Mouse (Mus musculus) liver, adult 2 months (tissue): ENCODE data around the gene Mob2. TPM values are rescaled to one million over a fixed set of nuclear protein-coding genes. Genes with fewer than 3 reads are reported as not detected.
A peak's percentile ranks its signal among the peaks of the same experiment; 100 is the strongest.

Experiments
- DNase-seq: peaks from one replicate; pipeline ENCODE4 v3.0.0-alpha.2; 2011; ENCODE audit warnings: low read depth, low spot score; ENCODE audit errors: extremely low read depth
- H3K27ac ChIP-seq: fragments of 200-500 bp; replicated peaks from 2 replicates; pipeline ENCODE4 v1.5.1; 2012; ENCODE audit warnings: low read depth, mild to moderate bottlenecking, control low read depth, inconsistent platforms, low read length; ENCODE audit not compliant: insufficient read depth
- H3K27me3 ChIP-seq: fragments of 200-500 bp; 2 replicates; pipeline ENCODE4 v1.6.1; 2012; ENCODE audit warnings: mild to moderate bottlenecking, moderate library complexity, low read length, inconsistent platforms; ENCODE audit not compliant: control insufficient read depth, insufficient read depth
- H3K36me3 ChIP-seq: fragments of 200-500 bp; 2 replicates; pipeline ENCODE4 v1.6.1; 2012; ENCODE audit warnings: low read length, inconsistent platforms; ENCODE audit not compliant: control insufficient read depth, insufficient read depth
- H3K4me1 ChIP-seq: fragments of 200-500 bp; 2 replicates; pipeline ENCODE4 v1.6.1; 2011; ENCODE audit warnings: low read length; ENCODE audit not compliant: control insufficient read depth, insufficient read depth
- H3K4me3 ChIP-seq: fragments of 200-500 bp; 2 replicates; pipeline ENCODE4 v1.5.1; 2011; ENCODE audit warnings: low read depth, mild to moderate bottlenecking, control low read depth, low read length, moderate library complexity; ENCODE audit not compliant: insufficient read depth
- H3K79me2 ChIP-seq: fragments of 200-500 bp; 2 replicates; pipeline ENCODE4 v1.6.1; 2012; ENCODE audit warnings: inconsistent platforms, mild to moderate bottlenecking, low read length, moderate library complexity; ENCODE audit not compliant: control insufficient read depth, insufficient read depth
- H3K9ac ChIP-seq: fragments of 200-500 bp; 2 replicates; pipeline ENCODE4 v1.6.1; 2012; ENCODE audit warnings: low read depth, mild to moderate bottlenecking, control low read depth, inconsistent platforms, low read length
- CTCF ChIP-seq: fragments of 200-500 bp; IDR thresholded peaks from 2 replicates; pipeline ENCODE4 v1.5.1; 2011; ENCODE audit warnings: low read depth, low read length, control low read depth
- POLR2A ChIP-seq: fragments of 200-500 bp; IDR thresholded peaks from 2 replicates; pipeline ENCODE4 v1.6.1; 2011; ENCODE audit warnings: low read length, control low read depth; ENCODE audit not compliant: insufficient read depth; ENCODE audit errors: extremely low read depth
- WGBS: fragments of 180-500 bp; shearing (Covaris S2); methylation state at CpG from one replicate; pipeline ENCODE4 v1.1.7; 2018; 5-methylcytosine and 5-hydroxymethylcytosine counted together
- polyA plus RNA-seq: library from polyadenylated mRNA; depleted of rRNA; stranded (reverse); fragments of >200 nt; gene quantifications from 2 replicates; pipeline ENCODE4 v1.2.3, GENCODE M21; 2012
- total RNA-seq: library from RNA; depleted of rRNA; stranded (reverse); fragments of >200 nt; gene quantifications from 2 replicates; pipeline ENCODE4 v1.2.3, GENCODE M21; 2014

The Mob2 gene
- total and polyA plus RNA-seq, 2 experiments, result 24.0 to 27.6 TPM

- DNase-seq, result no peak
- Histone ChIP-seq H3K4me3 (no peak overlapping the region), H3K9ac (no peak overlapping the region), H3K4me1 (no peaks in the 10 kb centered on the region), H3K27me3 (no peaks in the 10 kb centered on the region), H3K79me2 (no peaks in the 10 kb centered on the region), H3K36me3 (no peaks in the 10 kb centered on the region), H3K27ac (no peak overlapping the region)
- WGBS, result 88% methylated on average over 4 of the region's 4 CpGs
- TF ChIP-seq CTCF (no peak), POLR2A (no peak)
Measured at GRCm38 (mm10) chr7:141979247-141979646, 81.6 kb downstream of the Mob2 start.

GRCm38 (mm10) chr7:141978003-141978402 lies 82.9 kb downstream of the Mob2 start:
- Histone ChIP-seq H3K36me3 (no peaks in the 10 kb centered on the region), H3K4me3 (no peak overlapping the region), H3K27me3 (no peaks in the 10 kb centered on the region), H3K4me1 (no peaks in the 10 kb centered on the region), H3K79me2 (no peaks in the 10 kb centered on the region), H3K27ac (no peak overlapping the region), H3K9ac (no peak overlapping the region)
- DNase-seq, result no peak
- 79% methylated on average over 6 of the region's 6 CpGs for WGBS
- TF ChIP-seq POLR2A, result no peak
- no peak for TF ChIP-seq CTCF

- H3K4me3 ChIP-seq, result no peak overlapping the region
- H3K27me3 ChIP-seq, result no peaks in the 10 kb centered on the region
- H3K79me2 ChIP-seq, result no peaks in the 10 kb centered on the region
- TF ChIP-seq CTCF (peak; percentile 22; the same call in 1 of the 2 replicates), POLR2A (no peak)
- no peaks in the 10 kb centered on the region for H3K4me1 ChIP-seq
- DNase-seq, result no peak
- WGBS, result 28% methylated on average over 7 of the region's 7 CpGs
- no peak overlapping the region for H3K9ac ChIP-seq
- H3K36me3 ChIP-seq, result no peaks in the 10 kb centered on the region
- no peak overlapping the region for H3K27ac ChIP-seq
Measured at GRCm38 (mm10) chr7:141972831-141973619, 87.8 kb downstream of the Mob2 start.

GRCm38 (mm10) chr7:141966281-141966680 lies 94.6 kb downstream of the Mob2 start:
- no peak for DNase-seq
- Histone ChIP-seq H3K36me3 (no peaks in the 10 kb centered on the region), H3K9ac (no peak overlapping the region), H3K79me2 (no peaks in the 10 kb centered on the region), H3K27me3 (no peaks in the 10 kb centered on the region), H3K27ac (no peak overlapping the region), H3K4me3 (no peak overlapping the region), H3K4me1 (no peaks in the 10 kb centered on the region)
- TF ChIP-seq POLR2A (no peak), CTCF (no peak)
- 50% methylated on average over 2 of the region's 2 CpGs for WGBS

- no peak overlapping the region for H3K9ac ChIP-seq
- H3K36me3 ChIP-seq, result no peaks in the 10 kb centered on the region
- H3K4me1 ChIP-seq, result no peaks in the 10 kb centered on the region
- WGBS, result 88% methylated on average over 3 of the region's 3 CpGs
- H3K4me3 ChIP-seq, result no peak overlapping the region
- no peaks in the 10 kb centered on the region for H3K79me2 ChIP-seq
- DNase-seq, result no peak
- H3K27me3 ChIP-seq, result no peaks in the 10 kb centered on the region; the same call in 1 of the 2 replicates
- no peak for TF ChIP-seq POLR2A
- no peak for TF ChIP-seq CTCF
- no peak overlapping the region for H3K27ac ChIP-seq
Measured at GRCm38 (mm10) chr7:141962521-141962920, 98.3 kb downstream of the Mob2 start.

GRCm38 (mm10) chr7:141961491-141961890 lies 99.4 kb downstream of the Mob2 start:
- Histone ChIP-seq H3K4me1 (no peaks in the 10 kb centered on the region), H3K9ac (no peak overlapping the region), H3K79me2 (no peaks in the 10 kb centered on the region), H3K4me3 (no peak overlapping the region), H3K27me3 (no peaks in the 10 kb centered on the region; the same call in 1 of the 2 replicates), H3K27ac (no peak overlapping the region), H3K36me3 (no peaks in the 10 kb centered on the region)
- WGBS, result 86% methylated on average over 3 of the region's 3 CpGs
- TF ChIP-seq CTCF (no peak), POLR2A (no peak)
- DNase-seq, result no peak
